Mouse (Mus musculus) spleen, postnatal 36 days (tissue): ENCODE data around the gene Pik3cb.

ENCODE experiments used
- DNase-seq, 2 experiments: peaks; one replicate each; pipeline ENCODE4 v3.0.0; 2022; ENCODE audit warnings: low spot score in 2 of 2, mixed read lengths in 1 of 2

Gene Pik3cb

GRCm38 (mm10) chr9:99140063-99140882 is at the start of gene Pik3cb:
Gene Pik3cb (minus strand): TSS chr9:99140621.
- DNase-seq: peak; percentile 94 to 96

GRCm38 (mm10) chr9:99183043-99183670 is 42.7 kb upstream of the Pik3cb start:
- DNase-seq: peak; percentile 24 to 46

- peak; percentile 2 to 39 for DNase-seq
Measured at GRCm38 (mm10) chr9:99182121-99182520, 41.7 kb upstream of the Pik3cb start.

GRCm38 (mm10) chr9:99180272-99180671 is 39.9 kb upstream of the Pik3cb start:
- peak in 1 of 2 experiments; percentile 15 for DNase-seq

- no peak for DNase-seq
Measured at GRCm38 (mm10) chr9:99178736-99179135, 38.3 kb upstream of the Pik3cb start.

- DNase-seq: no peak
Measured at GRCm38 (mm10) chr9:99175774-99176173, 35.4 kb upstream of the Pik3cb start.

GRCm38 (mm10) chr9:99172811-99173210 is 32.4 kb upstream of the Pik3cb start:
- DNase-seq: no peak

- no peak for DNase-seq
Measured at GRCm38 (mm10) chr9:99171186-99171585, 30.8 kb upstream of the Pik3cb start.

- DNase-seq: no peak
Measured at GRCm38 (mm10) chr9:99169029-99169428, 28.6 kb upstream of the Pik3cb start.

GRCm38 (mm10) chr9:99166946-99167345 is 26.5 kb upstream of the Pik3cb start:
- DNase-seq: no peak

GRCm38 (mm10) chr9:99165956-99166355 is 25.5 kb upstream of the Pik3cb start:
- DNase-seq: no peak

- DNase-seq: peak in 1 of 2 experiments; percentile 12
Measured at GRCm38 (mm10) chr9:99164664-99165226, 24.3 kb upstream of the Pik3cb start.

- no peak for DNase-seq
Measured at GRCm38 (mm10) chr9:99164148-99164503, 23.7 kb upstream of the Pik3cb start.

- no peak for DNase-seq
Measured at GRCm38 (mm10) chr9:99163420-99164147, 23.2 kb upstream of the Pik3cb start.

GRCm38 (mm10) chr9:99162839-99163238 is 22.4 kb upstream of the Pik3cb start:
- no peak for DNase-seq

- DNase-seq: no peak
Measured at GRCm38 (mm10) chr9:99160780-99161179, 20.4 kb upstream of the Pik3cb start.

- DNase-seq: no peak
Measured at GRCm38 (mm10) chr9:99159932-99160331, 19.5 kb upstream of the Pik3cb start.

GRCm38 (mm10) chr9:99158708-99159107 is 18.3 kb upstream of the Pik3cb start:
- no peak for DNase-seq

GRCm38 (mm10) chr9:99158203-99158632 is 17.8 kb upstream of the Pik3cb start:
- no peak for DNase-seq

- DNase-seq: no peak
Measured at GRCm38 (mm10) chr9:99153655-99154054, 13.2 kb upstream of the Pik3cb start.

- DNase-seq: no peak
Measured at GRCm38 (mm10) chr9:99152699-99153490, 12.5 kb upstream of the Pik3cb start.
